In the genomic region with DNA sequence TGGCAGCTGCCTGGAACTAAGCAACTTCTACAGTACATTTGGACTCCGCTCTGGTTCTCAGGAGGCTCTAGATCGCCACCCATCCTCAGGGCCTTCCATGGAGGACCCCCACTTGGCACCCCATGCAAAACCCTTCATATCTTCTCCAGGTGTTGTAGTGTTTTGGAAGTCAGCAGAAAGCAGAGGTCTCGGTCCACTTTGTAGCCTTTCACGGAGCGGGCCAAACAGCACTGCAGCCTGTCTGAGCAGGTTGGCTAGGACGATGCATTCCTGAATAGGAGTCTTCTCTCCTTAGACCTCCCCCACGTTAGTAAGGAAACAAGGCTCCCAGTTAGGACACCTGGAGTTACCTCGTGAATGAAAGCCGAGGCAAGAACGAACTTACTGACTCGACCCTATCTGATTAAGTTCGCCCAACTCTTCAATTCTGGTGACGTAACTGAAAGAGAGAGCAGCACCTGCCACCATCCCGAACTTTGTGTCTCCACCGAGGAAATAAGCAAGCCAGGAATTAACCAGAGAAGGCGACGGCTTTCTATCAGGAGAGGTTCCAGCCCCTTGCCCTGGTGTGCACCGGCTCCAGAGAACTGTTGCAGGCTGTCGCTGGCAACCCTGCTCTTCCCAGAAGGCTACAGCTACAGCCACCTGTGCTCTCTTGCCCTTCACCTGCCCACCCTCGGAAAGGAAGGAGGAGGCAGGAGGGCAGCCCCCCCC, we compare ENCODE assay signal across 8 mouse cellular contexts. TPM values are rescaled to one million over a fixed set of nuclear protein-coding genes. Genes with fewer than 3 reads are reported as not detected.
DNase-seq lines count a peak whose midpoint lies in the region; ATAC-seq and TF ChIP-seq lines count a peak whose summit lies in the region.

No protein-coding gene starts in this region.

- no peak for TF ChIP-seq POLR2A in CH12.LX (IDR thresholded peaks at IDR 0.05; ENCODE audit: low read depth, low read length)

- 24% methylated on average over 20 of the region's 20 CpGs for WGBS in embryonic facial prominence, embryonic 15.5 days
- 24% methylated on average over 20 of the region's 20 CpGs for WGBS in liver, embryonic 12.5 days (ENCODE audit: insufficient replicate concordance)

- in situ Hi-C loops in CH12.LX (cut with MboI; ENCODE audit: low pct_ligation_motif_present, low pct_unique_long_range_greater_than_20kb, low sequenced_read_pairs) = loop anchor here (5.0 kb wide), 1 partner anchor 34 kb away; no protein-coding TSS in a partner anchor

- ATAC-seq in erythroblast, adult 5-6 weeks (replicated peaks; ENCODE audit: low FRiP score, poor library complexity, severe bottlenecking) = no peak
- ATAC-seq in embryonic facial prominence, embryonic 15.5 days (ENCODE audit: insufficient number of reproducible peaks, low FRiP score, low TSS enrichment, low read depth) = no peak
- ATAC-seq in liver, embryonic 12.5 days = no peak

- peaks cover 23% of the 10 kb centered on the region for H3K4me1 ChIP-seq in erythroblast, embryonic 14.5 days (ENCODE audit: control insufficient read depth)
- peaks cover 4 to 38% of the 10 kb centered on the region in 2 experiments; a peak in 2 of 4 replicates for H3K4me1 ChIP-seq in CH12.LX (ENCODE audit: control insufficient read depth in 1 of 2, insufficient read depth in 2 of 2)
- peaks cover 32% of the 10 kb centered on the region for H3K4me1 ChIP-seq in embryonic facial prominence, embryonic 15.5 days
- peaks cover 61% of the 10 kb centered on the region for H3K4me1 ChIP-seq in liver, embryonic 12.5 days

- H3K4me3 ChIP-seq in erythroblast, embryonic 14.5 days (replicated peaks) = peak overlapping the region; percentile 75
- H3K4me3 ChIP-seq in CH12.LX (replicated peaks in 1 of 3; ENCODE audit: low read depth in 2 of 3, low read length in 2 of 3, poor library complexity in 1 of 3) = peak overlapping the region in 2 of 3 experiments; percentile 66 to 85
- H3K4me3 ChIP-seq in embryonic facial prominence, embryonic 15.5 days (replicated peaks) = peak overlapping the region; percentile 72
- peak overlapping the region; percentile 79 for H3K4me3 ChIP-seq in liver, embryonic 12.5 days

- TF ChIP-seq EP300 in CH12.LX (IDR thresholded peaks at IDR 0.05; ENCODE audit: low read length) = no peak

- TF ChIP-seq CTCF in CH12.LX (conservative IDR thresholded peaks at IDR 0.05 in 1 of 2, IDR thresholded peaks at IDR 0.05 in 1 of 2; ENCODE audit: low read depth in 2 of 2, low read length in 2 of 2) = no peak

- H3K27me3 ChIP-seq in erythroblast, embryonic 14.5 days (ENCODE audit: control insufficient read depth) = peaks cover 41% of the 10 kb centered on the region
- H3K27me3 ChIP-seq in CH12.LX (replicated peaks) = no peaks in the 10 kb centered on the region
- H3K27me3 ChIP-seq in embryonic facial prominence, embryonic 15.5 days = peaks cover 14% of the 10 kb centered on the region
- H3K27me3 ChIP-seq in liver, embryonic 12.5 days (replicated peaks) = peaks cover 45% of the 10 kb centered on the region

- H3K79me2 ChIP-seq in CH12.LX (replicated peaks; ENCODE audit: control insufficient read depth, extremely low read depth, insufficient read depth, poor library complexity, severe bottlenecking) = no peaks in the 10 kb centered on the region; the same call in 1 of the 2 replicates

- no peak overlapping the region for H3K9ac ChIP-seq in CH12.LX (ENCODE audit: insufficient read depth, low read depth)
- no peak overlapping the region for H3K9ac ChIP-seq in embryonic facial prominence, embryonic 15.5 days
- H3K9ac ChIP-seq in liver, embryonic 12.5 days = 0 out of 2 replicates have a peak overlapping the region, but pooled peaks have one; percentile 72

- DNase-seq in CH12.LX (ENCODE audit: extremely low read depth) = no peak
- no peak for DNase-seq in natural killer cell, adult 2 months (ENCODE audit: low spot score in 2 of 2)
- no peak for DNase-seq in frontal cortex, adult 2 months (ENCODE audit: extremely low spot score in 1 of 2, low spot score in 1 of 2)
- no peak for DNase-seq in Muller cell, postnatal 12 days (ENCODE audit: inconsistent ontology term)

- TF ChIP-seq RAD21 in CH12.LX (IDR thresholded peaks at IDR 0.05; ENCODE audit: low read depth, low read length) = no peak

- no peak overlapping the region for H3K27ac ChIP-seq in CH12.LX (ENCODE audit: insufficient read depth, low read depth)
- no peak overlapping the region for H3K27ac ChIP-seq in embryonic facial prominence, embryonic 15.5 days (replicated peaks)
- no peak overlapping the region for H3K27ac ChIP-seq in liver, embryonic 12.5 days

- dilution Hi-C loops in CH12.LX (cut with MboI; ENCODE audit: extremely low pct_ligation_motif_present, extremely low pct_unique_long_range_greater_than_20kb, low sequenced_read_pairs) = no loop called here

- H3K9me3 ChIP-seq in erythroblast, embryonic 14.5 days (ENCODE audit: control insufficient read depth, low read length) = no peaks in the 10 kb centered on the region
- H3K9me3 ChIP-seq in CH12.LX (replicated peaks; ENCODE audit: low read length) = no peaks in the 10 kb centered on the region
- no peaks in the 10 kb centered on the region for H3K9me3 ChIP-seq in embryonic facial prominence, embryonic 15.5 days (replicated peaks)
- H3K9me3 ChIP-seq in liver, embryonic 12.5 days (replicated peaks) = no peaks in the 10 kb centered on the region

- H3K36me3 ChIP-seq in erythroblast, embryonic 14.5 days (ENCODE audit: control insufficient read depth) = no peaks in the 10 kb centered on the region
- H3K36me3 ChIP-seq in CH12.LX (replicated peaks in 1 of 2; ENCODE audit: control insufficient read depth in 1 of 2, insufficient read depth in 1 of 2, low read length in 1 of 2) = no peaks in the 10 kb centered on the region
- H3K36me3 ChIP-seq in embryonic facial prominence, embryonic 15.5 days = no peaks in the 10 kb centered on the region
- H3K36me3 ChIP-seq in liver, embryonic 12.5 days = no peaks in the 10 kb centered on the region

- peak overlapping the region; percentile 39 for H3K4me2 ChIP-seq in CH12.LX (ENCODE audit: insufficient read depth, low read depth, poor library complexity, severe bottlenecking)
- peak overlapping the region; percentile 80 for H3K4me2 ChIP-seq in embryonic facial prominence, embryonic 15.5 days (replicated peaks)
- peak overlapping the region; percentile 96 for H3K4me2 ChIP-seq in liver, embryonic 12.5 days

TF ChIP-seq in CH12.LX, 34 proteins besides CTCF, POLR2A, EP300 and RAD21:
- TF ChIP-seq CHD2 (IDR thresholded peaks at IDR 0.05; ENCODE audit: low read length) = no peak
- no peak for TF ChIP-seq MAFK (IDR thresholded peaks at IDR 0.05; ENCODE audit: insufficient replicate concordance, low read length)
- no peak for TF ChIP-seq ELF1 (IDR thresholded peaks at IDR 0.05; ENCODE audit: low read depth, low read length)
- TF ChIP-seq MYC (IDR thresholded peaks at IDR 0.05; ENCODE audit: low read depth, low read length) = no peak
- no peak for TF ChIP-seq JUND (conservative IDR thresholded peaks at IDR 0.05; ENCODE audit: low read depth, low read length)
- TF ChIP-seq PAX5 (IDR thresholded peaks at IDR 0.05; ENCODE audit: low read length) = no peak
- no peak for TF ChIP-seq ZKSCAN1 (IDR thresholded peaks at IDR 0.05; ENCODE audit: borderline replicate concordance, low read depth, low read length)
- TF ChIP-seq UBTF (IDR thresholded peaks at IDR 0.05; ENCODE audit: low read depth, low read length) = no peak
- TF ChIP-seq ETS1 (conservative IDR thresholded peaks at IDR 0.05; ENCODE audit: low read depth, low read length) = no peak

RNA-seq across cellular contexts. Expression of gene Ubash3b, which starts 5.3 kb away (rescaled TPM):
- 0.07 and 0.12 TPM in 2 replicates for polyA plus RNA-seq in erythroblast, embryonic 14.5 days (2012)
- 1.9 and 3.1 TPM in 2 replicates for total RNA-seq in erythroblast, adult 5-6 weeks (2015; ENCODE audit: low replicate concordance)
- 2.9 and 9.2 TPM in 2 replicates for total RNA-seq in erythroblast, adult 5-6 weeks (2017; ENCODE audit: low replicate concordance)
- total RNA-seq in CH12.LX (2012; rRNA removed) = 4.2 and 5.0 TPM in 2 replicates
- 2.8 and 3.3 TPM in 2 replicates for total RNA-seq in CH12.LX (2014; rRNA removed)
- polyA plus RNA-seq in CH12.LX (2012; ENCODE audit: insufficient read length, low read depth) = 4.5 and 4.6 TPM in 2 replicates
- polyA plus RNA-seq in embryonic facial prominence, embryonic 15.5 days (2015; fragmentation: Nextera tagmentation; extraction: Ambion mirVana) = 8.0 and 8.2 TPM in 2 replicates
- 12.2 and 14.0 TPM in 2 replicates for polyA plus RNA-seq in liver, embryonic 12.5 days (2016; fragmentation: Nextera tagmentation; extraction: Ambion mirVana)
- 18.6 and 19.1 TPM in 2 replicates for polyA plus RNA-seq in frontal cortex, adult 2 months (2012; rRNA removed)

Comparison
In these comparisons a context has a peak if more than half of its experiments do, and no peak if none do; other contexts are left out.
1. H3K4me2 ChIP-seq: peak in every context shown above with its lines; median percentile 96 in liver, embryonic 12.5 days; 80 in embryonic facial prominence, embryonic 15.5 days; 39 in CH12.LX.